Mouse (Mus musculus) liver, postnatal 0 days (tissue): ENCODE data around the gene Dgkq.

Experiments
- CTCF ChIP-seq: sonication (generic); IDR thresholded peaks from 2 replicates; pipeline ENCODE4 v1.5.1; 2016; ENCODE audit warnings: antibody characterized with exemption, low read depth
- EP300 ChIP-seq: IDR thresholded peaks from 2 replicates; pipeline ENCODE4 v1.6.1; 2016; ENCODE audit warnings: antibody characterized with exemption, low read depth, mild to moderate bottlenecking

DNA sequence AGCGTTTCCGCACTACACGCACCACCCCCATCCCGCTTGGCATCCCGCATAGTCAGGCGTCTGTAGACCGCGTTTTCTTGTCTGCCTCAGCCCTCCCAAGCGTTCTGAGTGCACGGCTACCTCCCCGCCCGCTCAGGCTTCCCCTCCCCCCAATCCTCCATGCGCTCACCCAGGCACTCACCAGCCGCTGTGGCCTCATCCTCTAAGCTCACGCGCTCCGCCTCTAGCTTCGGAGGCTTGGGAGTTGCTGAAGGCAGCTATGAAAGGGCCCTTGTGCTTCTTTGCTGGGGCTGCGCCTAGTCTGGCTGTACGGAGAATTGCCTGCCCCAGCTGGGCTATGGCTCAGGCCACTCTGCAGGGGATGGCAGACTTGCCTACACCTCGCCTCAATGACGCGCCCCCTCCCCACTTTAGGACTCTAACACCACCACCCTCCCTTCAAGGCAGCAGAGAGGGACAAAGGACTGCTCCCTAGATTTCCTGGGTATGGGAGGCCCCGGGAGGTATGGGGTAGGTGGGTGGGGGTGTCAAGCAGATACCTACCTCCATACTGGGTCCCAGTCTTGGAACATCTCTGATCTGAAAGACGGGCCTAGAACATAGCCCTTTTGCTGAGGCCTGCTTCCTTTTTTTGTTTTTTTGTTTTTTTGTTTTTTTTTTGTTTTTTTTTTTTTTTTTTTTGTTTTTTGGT, 8.3 kb upstream of the Dgkq start:
- TF ChIP-seq CTCF (no peak), EP300 (no peak)
